Mouse (Mus musculus): ENCODE data around the gene Wrap53. TPM values are rescaled to one million over a fixed set of nuclear protein-coding genes. Genes with fewer than 3 reads are reported as not detected.

Gene Wrap53
- polyA plus RNA-seq, 1 experiment: 9.5 TPM

DNA sequence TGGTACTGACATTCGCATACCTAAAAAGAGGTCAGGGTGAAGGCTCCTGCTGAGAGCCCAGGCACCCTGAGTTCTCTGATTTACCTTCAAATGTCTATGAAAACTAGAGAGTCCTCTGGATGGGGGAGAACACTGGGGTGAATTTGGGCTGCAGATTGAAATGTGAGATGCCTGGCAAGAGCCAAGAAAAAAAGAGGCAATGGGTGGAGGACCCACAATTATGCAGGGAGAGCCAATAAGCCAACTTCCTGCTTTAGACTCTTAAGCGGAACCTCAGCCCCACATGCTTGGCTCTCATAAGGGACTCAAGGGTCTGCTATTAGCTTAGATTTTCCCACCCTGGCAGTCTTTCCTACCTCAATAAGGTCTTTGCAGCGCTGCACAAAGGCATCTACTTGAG is 63.4 kb downstream of the Wrap53 start:
- Histone ChIP-seq H3K27me3 (ENCODE audit: control insufficient read depth, insufficient read depth, low read length) (no peaks in the 10 kb centered on the region), H3K4me1 (ENCODE audit: control insufficient read depth, insufficient read depth, low read length) (no peaks in the 10 kb centered on the region), H3K4me3 (ENCODE audit: control insufficient read depth, low read depth, low read length) (no peak overlapping the region), H3K27ac (ENCODE audit: control insufficient read depth, insufficient read depth, low read depth, low read length) (no peak overlapping the region), H3K36me3 (ENCODE audit: control insufficient read depth, insufficient read depth, low read length) (peaks cover 2% of the 10 kb centered on the region; the same call in 1 of the 2 replicates)
- no peak for TF ChIP-seq CTCF (IDR thresholded peaks at IDR 0.05; ENCODE audit: control insufficient read depth, insufficient read depth, insufficient replicate concordance, low read depth, low read length)
- no peak for TF ChIP-seq POLR2A (IDR thresholded peaks at IDR 0.05; ENCODE audit: control insufficient read depth, low read depth, low read length)

DNA sequence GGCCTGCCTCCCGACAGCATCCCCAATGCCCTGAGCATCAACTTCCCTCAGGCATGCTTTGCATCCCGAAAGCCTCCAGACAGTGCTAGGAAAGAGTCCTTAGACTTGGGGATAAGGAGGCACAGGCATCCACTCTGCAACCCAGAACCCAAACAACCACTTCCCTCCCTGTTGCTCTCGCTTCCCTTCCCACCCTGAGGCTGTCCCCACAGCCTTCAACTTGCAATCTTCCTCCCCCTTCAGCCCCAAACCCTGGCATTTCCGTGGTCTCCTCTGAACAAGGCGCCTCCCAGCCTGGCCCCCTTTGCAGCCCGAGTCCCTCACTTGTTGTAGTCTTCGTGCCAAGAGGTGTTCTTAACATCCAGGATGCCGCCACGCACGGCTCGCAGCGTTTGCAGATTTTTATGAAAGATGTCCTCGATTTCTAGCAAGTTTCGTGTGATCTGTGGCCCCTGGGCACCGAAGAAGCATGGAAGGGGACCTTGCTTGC is 63.9 kb downstream of the Wrap53 start:
- Histone ChIP-seq H3K27ac (ENCODE audit: control insufficient read depth, insufficient read depth, low read depth, low read length) (no peak overlapping the region), H3K36me3 (ENCODE audit: control insufficient read depth, insufficient read depth, low read length) (peaks cover 2% of the 10 kb centered on the region; the same call in 1 of the 2 replicates), H3K4me1 (ENCODE audit: control insufficient read depth, insufficient read depth, low read length) (no peaks in the 10 kb centered on the region), H3K27me3 (ENCODE audit: control insufficient read depth, insufficient read depth, low read length) (no peaks in the 10 kb centered on the region), H3K4me3 (ENCODE audit: control insufficient read depth, low read depth, low read length) (no peak overlapping the region)
- TF ChIP-seq POLR2A (IDR thresholded peaks at IDR 0.05; ENCODE audit: control insufficient read depth, low read depth, low read length) (no peak), CTCF (IDR thresholded peaks at IDR 0.05; ENCODE audit: control insufficient read depth, insufficient read depth, insufficient replicate concordance, low read depth, low read length) (no peak)

DNA sequence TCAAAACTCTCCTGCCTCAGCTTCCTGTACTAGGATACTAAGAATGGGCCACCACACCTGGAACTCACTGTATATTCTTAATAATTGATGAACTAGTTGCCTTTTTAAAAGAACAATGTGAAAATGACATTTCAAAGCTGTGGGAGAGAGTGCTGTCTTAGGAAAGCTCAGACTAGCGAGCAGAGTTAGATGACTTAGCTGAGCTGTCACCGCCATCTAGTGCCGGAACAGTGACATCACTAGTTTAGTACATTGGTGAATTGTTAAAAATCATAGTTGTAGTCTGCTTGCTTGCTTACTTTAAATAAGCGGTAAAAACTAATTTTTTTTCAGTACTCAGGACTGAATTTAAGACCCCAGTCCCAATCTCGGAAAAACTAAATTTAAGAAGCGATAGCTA is 66.2 kb downstream of the Wrap53 start:
- Histone ChIP-seq H3K27ac (ENCODE audit: control insufficient read depth, insufficient read depth, low read depth, low read length) (no peak overlapping the region), H3K4me3 (ENCODE audit: control insufficient read depth, low read depth, low read length) (no peak overlapping the region), H3K4me1 (ENCODE audit: control insufficient read depth, insufficient read depth, low read length) (no peaks in the 10 kb centered on the region), H3K36me3 (ENCODE audit: control insufficient read depth, insufficient read depth, low read length) (peaks cover 2% of the 10 kb centered on the region; the same call in 1 of the 2 replicates), H3K27me3 (ENCODE audit: control insufficient read depth, insufficient read depth, low read length) (no peaks in the 10 kb centered on the region)
- TF ChIP-seq CTCF (IDR thresholded peaks at IDR 0.05; ENCODE audit: control insufficient read depth, insufficient read depth, insufficient replicate concordance, low read depth, low read length) (no peak), POLR2A (IDR thresholded peaks at IDR 0.05; ENCODE audit: control insufficient read depth, low read depth, low read length) (no peak)

Other genes starting within 250 kb of the Wrap53 start
- gene Rnf227, start 239.8 kb downstream of the Wrap53 start, polyA plus RNA-seq (2012; rRNA removed): 4.4 and 5.7 TPM in 2 replicates
- gene Chd3, start 210.8 kb downstream of the Wrap53 start, polyA plus RNA-seq (2012; rRNA removed): 49.4 and 52.5 TPM in 2 replicates
- gene Naa38, start 184.8 kb downstream of the Wrap53 start, polyA plus RNA-seq (2012; rRNA removed): 325 and 343 TPM in 2 replicates
- gene Cyb5d1, start 184.6 kb downstream of the Wrap53 start, polyA plus RNA-seq (2012; rRNA removed): 35.3 and 42.5 TPM in 2 replicates
- gene Tmem88, start 182.0 kb downstream of the Wrap53 start, polyA plus RNA-seq (2012; rRNA removed): 2.0 and 2.4 TPM in 2 replicates
- gene Kdm6b, start 166.6 kb downstream of the Wrap53 start, polyA plus RNA-seq (2012; rRNA removed): 8.0 and 8.6 TPM in 2 replicates
- 39.3 and 42.7 TPM in 2 replicates for gene Dnah2, start 31.1 kb downstream of the Wrap53 start, polyA plus RNA-seq (2012; rRNA removed)
- 2.7 and 3.3 TPM in 2 replicates for gene Efnb3, start 20.1 kb downstream of the Wrap53 start, polyA plus RNA-seq (2012; rRNA removed)
- gene Trp53, start 104 bp upstream of the Wrap53 start, polyA plus RNA-seq (2012; rRNA removed): 22.1 TPM in 2 replicates
- 27.9 and 40.5 TPM in 2 replicates for gene Atp1b2, start 25.7 kb upstream of the Wrap53 start, polyA plus RNA-seq (2012; rRNA removed)
- gene Shbg, start 37.6 kb upstream of the Wrap53 start, polyA plus RNA-seq (2012; rRNA removed): 11.9 and 16.4 TPM in 2 replicates
- gene Sat2, start 41.8 kb upstream of the Wrap53 start, polyA plus RNA-seq (2012; rRNA removed): 7.0 and 9.4 TPM in 2 replicates
- gene Fxr2, start 52.7 kb upstream of the Wrap53 start, polyA plus RNA-seq (2012; rRNA removed): 63.3 and 69.1 TPM in 2 replicates
- gene Sox15, start 75.1 kb upstream of the Wrap53 start, polyA plus RNA-seq (2012; rRNA removed): 0.25 and 0.38 TPM in 2 replicates
- gene Mpdu1, start 82.4 kb upstream of the Wrap53 start, polyA plus RNA-seq (2012; rRNA removed): 41.9 and 42.5 TPM in 2 replicates
- gene Cd68, start 85.9 kb upstream of the Wrap53 start, polyA plus RNA-seq (2012; rRNA removed): 3.9 and 4.4 TPM in 2 replicates
- gene Eif4a1, start 92.2 kb upstream of the Wrap53 start, polyA plus RNA-seq (2012; rRNA removed): 166 and 210 TPM in 2 replicates
- gene Senp3, start 101.8 kb upstream of the Wrap53 start, polyA plus RNA-seq (2012; rRNA removed): 54.7 and 67.6 TPM in 2 replicates
- 4.2 and 5.6 TPM in 2 replicates for gene Tnfsf13, start 105.5 kb upstream of the Wrap53 start, polyA plus RNA-seq (2012; rRNA removed)
- 2.9 and 3.3 TPM in 2 replicates for gene Tnfsf12, start 115.6 kb upstream of the Wrap53 start, polyA plus RNA-seq (2012; rRNA removed)
- 1.3 and 1.9 TPM in 2 replicates for gene Tnfsfm13, start 115.8 kb upstream of the Wrap53 start, polyA plus RNA-seq (2012; rRNA removed)
- 54.7 and 75.8 TPM in 2 replicates for gene Polr2a, start 178.4 kb upstream of the Wrap53 start, polyA plus RNA-seq (2012; rRNA removed)
- gene Slc35g3, start 181.7 kb upstream of the Wrap53 start, polyA plus RNA-seq (2012; rRNA removed): 210 and 236 TPM in 2 replicates
- gene Zbtb4, start 185.7 kb upstream of the Wrap53 start, polyA plus RNA-seq (2012; rRNA removed): 5.1 and 6.0 TPM in 2 replicates
- 0.79 and 1.2 TPM in 2 replicates for gene Chrnb1, start 215.7 kb upstream of the Wrap53 start, polyA plus RNA-seq (2012; rRNA removed)
- 2.7 and 3.2 TPM in 2 replicates for gene Fgf11, start 221.6 kb upstream of the Wrap53 start, polyA plus RNA-seq (2012; rRNA removed)
- 0.52 and 0.79 TPM in 2 replicates for gene Tmem102, start 225.4 kb upstream of the Wrap53 start, polyA plus RNA-seq (2012; rRNA removed)
- gene Gm39566, start 235.0 kb upstream of the Wrap53 start, polyA plus RNA-seq (2012; rRNA removed): 136 and 193 TPM in 2 replicates
- 758 and 858 TPM in 2 replicates for gene Spem2, start 238.2 kb upstream of the Wrap53 start, polyA plus RNA-seq (2012; rRNA removed)
- gene Spem1, start 241.9 kb upstream of the Wrap53 start, polyA plus RNA-seq (2012; rRNA removed): 1,704 and 1,758 TPM in 2 replicates